Mouse (Mus musculus) midbrain, embryonic 16.5 days (tissue): ENCODE results near the gene Creb3l1. TPM values are rescaled to one million over a fixed set of nuclear protein-coding genes. Genes with fewer than 3 reads are reported as not detected.

Experiments used
- ATAC-seq: fragments of 200-750 bp; cut with Nextera tagmentation; 2 replicates; pipeline ENCODE4 v1.8.0; 2017; ENCODE audit warnings: moderate TSS enrichment
- H3K27ac ChIP-seq: fragments of 300-500 bp; sonication (generic); 2 replicates; pipeline ENCODE4 v1.5.1; 2014; ENCODE audit warnings: mild to moderate bottlenecking, low read length, mixed read lengths
- H3K27me3 ChIP-seq: fragments of 300-500 bp; sonication (generic); 2 replicates; pipeline ENCODE4 v1.6.1; 2014; ENCODE audit warnings: low read depth, low read length, mixed read lengths; ENCODE audit not compliant: control insufficient read depth, insufficient read depth
- H3K36me3 ChIP-seq: fragments of 300-500 bp; sonication (generic); 2 replicates; pipeline ENCODE4 v1.6.1; 2014; ENCODE audit warnings: mild to moderate bottlenecking, low read length, moderate library complexity, mixed read lengths; ENCODE audit not compliant: control insufficient read depth, insufficient read depth
- H3K4me1 ChIP-seq: fragments of 300-500 bp; sonication (generic); 2 replicates; pipeline ENCODE4 v1.6.1; 2014; ENCODE audit warnings: mild to moderate bottlenecking, low read length, mixed read lengths; ENCODE audit not compliant: control insufficient read depth, insufficient read depth
- H3K4me2 ChIP-seq: fragments of 300-500 bp; sonication (generic); 2 replicates; pipeline ENCODE4 v1.6.1; 2014; ENCODE audit warnings: mild to moderate bottlenecking, low read length, mixed read lengths
- H3K4me3 ChIP-seq: fragments of 300-500 bp; sonication (generic); 2 replicates; pipeline ENCODE4 v1.5.1; 2014; ENCODE audit warnings: low read depth, mild to moderate bottlenecking, low read length, moderate library complexity, mixed read lengths
- H3K9ac ChIP-seq: fragments of 300-500 bp; sonication (generic); 2 replicates; pipeline ENCODE4 v1.6.1; 2014; ENCODE audit warnings: low read depth, low read length, mixed read lengths
- H3K9me3 ChIP-seq: fragments of 300-500 bp; sonication (generic); replicated peaks from 2 replicates; pipeline ENCODE4 v1.6.1; 2014; ENCODE audit warnings: mild to moderate bottlenecking, low read length, mixed read lengths; ENCODE audit not compliant: control insufficient read depth, poor library complexity, severe bottlenecking
- WGBS: fragments of 180-500 bp; shearing (Covaris S2); extraction: QIAGEN DNeasy Blood & Tissue Kit; methylation state at CpG from one replicate; pipeline ENCODE4 v1.1.7; 2014; 5-methylcytosine and 5-hydroxymethylcytosine counted together
- polyA plus RNA-seq: library from polyadenylated mRNA; unstranded; fragments of >200 nt; fragmentation: Nextera tagmentation; extraction: Ambion mirVana; gene quantifications from 2 replicates; pipeline ENCODE4 v1.2.1, GENCODE M21; 2015

The Creb3l1 gene
- 1.2 and 1.9 TPM in 2 replicates for polyA plus RNA-seq

DNA sequence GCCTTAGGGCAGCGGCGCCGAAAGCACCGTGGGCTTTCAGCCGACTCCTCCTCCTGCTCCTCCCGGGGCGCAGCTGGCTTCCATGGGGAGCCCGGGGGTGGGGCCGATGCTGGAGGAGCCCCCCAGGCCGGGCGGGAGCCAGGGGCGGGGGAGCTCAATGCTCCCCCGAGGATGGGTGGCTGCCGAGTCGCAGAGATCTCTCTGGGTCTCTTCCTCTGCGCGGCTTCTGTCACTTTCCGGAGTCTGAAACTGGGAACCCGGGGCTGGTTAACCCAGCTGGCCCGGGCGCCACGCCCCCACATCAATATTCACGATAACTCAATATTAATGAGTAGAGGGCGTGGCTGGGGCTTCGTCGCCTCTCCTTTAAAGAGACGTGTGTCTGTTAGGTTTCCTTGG lies at the start of gene Creb3l1:
Gene Creb3l1 (minus strand): TSS at position 229 of the 399 bp plus-strand sequence.
- under 1% methylated on average over 15 of the region's 27 CpGs for WGBS
- Histone ChIP-seq H3K27ac (no peak within 1 kb of the TSS; the same call in 1 of the 2 replicates), H3K4me3 (peak within 1 kb of the TSS; percentile 67), H3K4me1 (peaks cover 8% of the 10 kb centered on the region), H3K9ac (peak within 1 kb of the TSS; percentile 70), H3K36me3 (no peaks in the 10 kb centered on the region), H3K4me2 (peak within 1 kb of the TSS; percentile 98), H3K27me3 (peaks cover 9% of the 10 kb centered on the region), H3K9me3 (no peaks in the 10 kb centered on the region)
- peak; percentile 66; the same call in 1 of the 2 replicates for ATAC-seq

DNA sequence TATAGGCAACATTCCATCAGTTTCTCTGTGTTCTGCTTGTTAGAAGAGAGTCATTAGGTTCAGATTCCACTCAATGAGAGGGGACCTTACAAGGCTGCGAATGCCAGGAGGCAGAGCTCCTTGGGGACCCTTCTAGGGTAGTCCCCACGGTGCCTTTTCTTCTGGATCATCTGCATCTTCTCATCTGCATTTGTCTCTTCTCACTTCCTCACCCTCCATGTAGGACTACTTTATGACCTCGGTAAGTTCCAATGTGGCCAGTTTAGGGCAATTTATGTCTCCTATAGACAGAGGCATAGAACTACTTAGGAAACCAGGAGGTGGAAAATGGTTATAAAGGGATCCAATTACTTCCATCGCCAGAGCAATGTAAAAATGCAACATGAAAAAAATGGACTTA lies 46.8 kb upstream of the Creb3l1 start:
- H3K36me3 ChIP-seq: no peaks in the 10 kb centered on the region
- H3K9ac ChIP-seq: no peak overlapping the region
- H3K9me3 ChIP-seq: no peaks in the 10 kb centered on the region
- H3K27me3 ChIP-seq: no peaks in the 10 kb centered on the region
- H3K27ac ChIP-seq: no peak overlapping the region
- H3K4me3 ChIP-seq: no peak overlapping the region
- no peaks in the 10 kb centered on the region for H3K4me1 ChIP-seq
- no peak for ATAC-seq
- no peak overlapping the region for H3K4me2 ChIP-seq
- 88% methylated on average over 4 of the region's 4 CpGs for WGBS

- H3K4me1 ChIP-seq: no peaks in the 10 kb centered on the region
- no peaks in the 10 kb centered on the region for H3K36me3 ChIP-seq
- H3K27me3 ChIP-seq: no peaks in the 10 kb centered on the region
- no peak overlapping the region for H3K4me2 ChIP-seq
- H3K9me3 ChIP-seq: no peaks in the 10 kb centered on the region
- no peak for ATAC-seq
- no peak overlapping the region for H3K4me3 ChIP-seq
- H3K27ac ChIP-seq: no peak overlapping the region
- no peak overlapping the region for H3K9ac ChIP-seq
- 66% methylated on average over 5 of the region's 5 CpGs for WGBS
These were observed 45.3 kb upstream of the Creb3l1 start for GRCm38 (mm10) chr2:92069630-92070029.

DNA sequence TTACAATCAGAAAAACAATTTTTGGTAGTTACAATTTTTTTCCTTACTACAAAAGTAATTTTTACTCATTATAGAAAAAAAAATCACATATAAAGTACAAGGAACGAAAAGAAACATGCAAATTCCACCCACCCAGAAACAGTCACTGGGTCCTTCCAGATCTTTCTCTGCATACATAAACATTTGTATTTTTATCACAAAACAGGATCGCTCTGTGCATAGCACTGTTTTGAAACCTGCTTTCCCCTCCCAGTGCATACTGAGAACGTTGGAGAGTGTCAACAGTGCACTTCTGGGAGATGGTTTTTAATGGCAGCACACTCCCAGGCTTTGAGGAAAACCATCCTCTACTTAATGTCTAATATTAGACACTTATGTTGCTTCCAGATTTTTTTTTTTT lies 43.3 kb upstream of the Creb3l1 start:
- Histone ChIP-seq H3K27me3 (no peaks in the 10 kb centered on the region), H3K36me3 (no peaks in the 10 kb centered on the region), H3K9ac (no peak overlapping the region), H3K27ac (no peak overlapping the region), H3K9me3 (no peaks in the 10 kb centered on the region), H3K4me3 (no peak overlapping the region), H3K4me2 (no peak overlapping the region), H3K4me1 (no peaks in the 10 kb centered on the region)
- WGBS: 74% methylated on average over 3 of the region's 3 CpGs
- ATAC-seq: no peak

- no peaks in the 10 kb centered on the region for H3K27me3 ChIP-seq
- no peaks in the 10 kb centered on the region for H3K9me3 ChIP-seq
- no peaks in the 10 kb centered on the region for H3K36me3 ChIP-seq
- WGBS: 74% methylated on average over 1 of the region's 1 CpGs
- ATAC-seq: no peak
- H3K4me1 ChIP-seq: no peaks in the 10 kb centered on the region
- no peak overlapping the region for H3K4me2 ChIP-seq
- H3K4me3 ChIP-seq: no peak overlapping the region
- H3K9ac ChIP-seq: no peak overlapping the region
- no peak overlapping the region for H3K27ac ChIP-seq
These were observed 42.6 kb upstream of the Creb3l1 start for GRCm38 (mm10) chr2:92066899-92067298.

DNA sequence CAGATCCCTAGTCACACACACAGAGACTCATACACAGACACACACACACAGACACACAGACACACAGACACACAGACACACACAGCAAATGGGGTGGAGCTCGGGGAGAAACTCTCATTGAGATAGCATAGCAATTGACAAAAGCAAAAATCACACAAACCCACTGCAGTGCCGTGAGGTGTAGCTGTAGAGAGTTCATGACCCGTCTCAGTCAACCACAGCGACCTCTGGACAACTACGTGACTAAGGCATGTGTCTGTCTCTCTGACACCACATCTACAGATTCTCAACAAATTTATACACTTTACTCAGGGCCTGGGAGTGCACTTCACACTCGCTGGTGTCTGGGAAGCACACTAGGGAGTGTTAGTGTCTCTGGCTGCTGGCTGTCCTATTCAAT lies 41.6 kb upstream of the Creb3l1 start:
- H3K4me2 ChIP-seq: no peak overlapping the region
- H3K36me3 ChIP-seq: no peaks in the 10 kb centered on the region
- H3K9ac ChIP-seq: no peak overlapping the region
- H3K27me3 ChIP-seq: no peaks in the 10 kb centered on the region
- 66% methylated on average over 6 of the region's 6 CpGs for WGBS
- no peak overlapping the region for H3K4me3 ChIP-seq
- no peak for ATAC-seq
- no peaks in the 10 kb centered on the region for H3K9me3 ChIP-seq
- H3K4me1 ChIP-seq: no peaks in the 10 kb centered on the region
- H3K27ac ChIP-seq: no peak overlapping the region

GRCm38 (mm10) chr2:92065269-92065888 lies 41.1 kb upstream of the Creb3l1 start:
- no peak for ATAC-seq
- no peaks in the 10 kb centered on the region for H3K36me3 ChIP-seq
- no peak overlapping the region for H3K4me3 ChIP-seq
- no peak overlapping the region for H3K9ac ChIP-seq
- no peaks in the 10 kb centered on the region for H3K9me3 ChIP-seq
- peaks cover 1% of the 10 kb centered on the region; the same call in 1 of the 2 replicates for H3K4me1 ChIP-seq
- no peaks in the 10 kb centered on the region for H3K27me3 ChIP-seq
- no peak overlapping the region for H3K27ac ChIP-seq
- 88% methylated on average over 8 of the region's 8 CpGs for WGBS
- no peak overlapping the region for H3K4me2 ChIP-seq

- Histone ChIP-seq H3K27me3 (no peaks in the 10 kb centered on the region), H3K36me3 (no peaks in the 10 kb centered on the region), H3K9me3 (no peaks in the 10 kb centered on the region), H3K27ac (no peak overlapping the region), H3K4me1 (peaks cover 7% of the 10 kb centered on the region), H3K4me2 (no peak overlapping the region), H3K9ac (no peak overlapping the region), H3K4me3 (no peak overlapping the region)
- whole genome bisulfite sequencing: 61% methylated on average over 5 of the region's 5 CpGs
- ATAC-seq: no peak
These were observed 38.8 kb upstream of the Creb3l1 start for GRCm38 (mm10) chr2:92063106-92063505.

- H3K9me3 ChIP-seq: no peaks in the 10 kb centered on the region
- whole genome bisulfite sequencing: 76% methylated on average over 5 of the region's 5 CpGs
- H3K9ac ChIP-seq: no peak overlapping the region
- H3K27ac ChIP-seq: no peak overlapping the region
- H3K36me3 ChIP-seq: no peaks in the 10 kb centered on the region
- no peak for ATAC-seq
- no peak overlapping the region for H3K4me2 ChIP-seq
- peaks cover 4% of the 10 kb centered on the region; the same call in 1 of the 2 replicates for H3K27me3 ChIP-seq
- no peak overlapping the region for H3K4me3 ChIP-seq
- peaks cover 7% of the 10 kb centered on the region for H3K4me1 ChIP-seq
These were observed 37.0 kb upstream of the Creb3l1 start for GRCm38 (mm10) chr2:92061337-92061736.
